Mouse (Mus musculus) brain, embryonic 14.5 days (tissue): ENCODE results near the gene Arap1.

Source experiments
- CTCF ChIP-seq: fragments of 200-500 bp; IDR thresholded peaks from 2 replicates; pipeline ENCODE4 v1.5.1; 2012; ENCODE audit warnings: inconsistent platforms, mild to moderate bottlenecking, moderate library complexity, borderline replicate concordance; ENCODE audit not compliant: insufficient read depth, insufficient read length; ENCODE audit errors: extremely low read depth
- POLR2A ChIP-seq: fragments of 200-500 bp; IDR thresholded peaks from 2 replicates; pipeline ENCODE4 v1.6.1; 2012; ENCODE audit warnings: mild to moderate bottlenecking, inconsistent platforms, borderline replicate concordance; ENCODE audit not compliant: poor library complexity, insufficient read depth, insufficient read length, severe bottlenecking; ENCODE audit errors: extremely low read depth

DNA sequence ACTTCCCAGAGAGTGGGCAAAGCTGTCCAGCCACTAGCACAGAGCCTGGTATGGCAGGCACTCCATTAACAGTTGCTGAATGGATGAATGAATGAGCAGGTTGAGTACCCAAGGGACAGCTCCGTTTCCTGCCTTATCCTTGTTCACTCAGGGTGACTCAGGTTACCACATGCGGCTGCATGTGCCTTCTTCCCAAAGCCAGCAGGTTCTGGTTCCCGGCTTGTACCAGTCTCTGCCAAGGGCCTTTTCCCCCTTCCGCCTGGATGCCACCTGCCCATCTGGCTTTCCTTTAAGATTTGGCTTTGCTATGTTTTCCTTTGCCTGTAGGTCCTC, 17.1 kb upstream of the Arap1 start:
- no peak for TF ChIP-seq CTCF
- TF ChIP-seq POLR2A = no peak
